Mouse (Mus musculus) CH12.LX (cell line): ENCODE measurements around the gene Midn.

Experiments
- CHD2 ChIP-seq: IDR thresholded peaks from 2 replicates; pipeline ENCODE4 v1.6.1; 2011; ENCODE audit warnings: low read length, improper control_type of control experiment
- CTCF ChIP-seq, 2 experiments: IDR thresholded peaks in 1 of 2; conservative IDR thresholded peaks in 1 of 2; 2 replicates each; pipeline ENCODE4 v1.5.1; 2011 to 2012; ENCODE audit warnings: low read depth in 2 of 2, low read length in 2 of 2, improper control_type of control experiment in 1 of 2, inconsistent platforms in 1 of 2, mild to moderate bottlenecking in 1 of 2, moderate library complexity in 1 of 2
- ELF1 ChIP-seq: IDR thresholded peaks from 2 replicates; pipeline ENCODE4 v1.6.1; 2014; ENCODE audit warnings: low read depth, mild to moderate bottlenecking, inconsistent platforms, low read length, improper control_type of control experiment
- HCFC1 ChIP-seq: IDR thresholded peaks from 2 replicates; pipeline ENCODE4 v1.6.1; 2012; ENCODE audit warnings: low read depth, mild to moderate bottlenecking, inconsistent platforms, low read length, improper control_type of control experiment
- KAT2A ChIP-seq: IDR thresholded peaks from 2 replicates; pipeline ENCODE4 v1.6.1; 2012; ENCODE audit warnings: low read length, improper control_type of control experiment, inconsistent platforms; ENCODE audit not compliant: insufficient replicate concordance
- MAX ChIP-seq: IDR thresholded peaks from 2 replicates; pipeline ENCODE4 v1.6.1; 2011; ENCODE audit warnings: low read length, improper control_type of control experiment
- POLR2A ChIP-seq: IDR thresholded peaks from 2 replicates; pipeline ENCODE4 v1.6.1; 2011; ENCODE audit warnings: low read depth, mild to moderate bottlenecking, improper control_type of control experiment, low read length
- RCOR1 ChIP-seq: conservative IDR thresholded peaks from 2 replicates; pipeline ENCODE4 v1.6.1; 2012; ENCODE audit warnings: low read depth, mild to moderate bottlenecking, inconsistent platforms, low read length, improper control_type of control experiment
- USF2 ChIP-seq: conservative IDR thresholded peaks from 2 replicates; pipeline ENCODE4 v1.6.1; 2011; ENCODE audit warnings: low read depth, low read length, improper control_type of control experiment
- ZC3H11A ChIP-seq: IDR thresholded peaks from 2 replicates; pipeline ENCODE4 v1.6.1; 2012; ENCODE audit warnings: low read depth, mild to moderate bottlenecking, inconsistent platforms, low read length, improper control_type of control experiment
- ZNF384 ChIP-seq: IDR thresholded peaks from 2 replicates; pipeline ENCODE4 v1.6.1; 2012; ENCODE audit warnings: low read depth, low read length, improper control_type of control experiment, inconsistent platforms

GRCm38 (mm10) chr10:80171252-80171651 lies 23.2 kb downstream of the Midn start:
- no peak for TF ChIP-seq USF2
- no peak for TF ChIP-seq RCOR1
- no peak for TF ChIP-seq CTCF (conservative IDR thresholded peaks at IDR 0.05 in 1 of 2, IDR thresholded peaks at IDR 0.05 in 1 of 2; ENCODE audit: low read depth in 2 of 2, low read length in 2 of 2)
- TF ChIP-seq KAT2A = no peak
- TF ChIP-seq HCFC1 = no peak
- TF ChIP-seq CHD2 = no peak
- TF ChIP-seq ZNF384 = no peak
- TF ChIP-seq ZC3H11A = no peak
- no peak for TF ChIP-seq ELF1
- no peak for TF ChIP-seq POLR2A
- no peak for TF ChIP-seq MAX
